Mouse (Mus musculus): Measurements from ENCODE around the gene Ankrd24. TPM values are rescaled to one million over a fixed set of nuclear protein-coding genes. Genes with fewer than 3 reads are reported as not detected.

Ankrd24 gene
- polyA plus RNA-seq, 1 experiment, result 8.6 TPM

DNA sequence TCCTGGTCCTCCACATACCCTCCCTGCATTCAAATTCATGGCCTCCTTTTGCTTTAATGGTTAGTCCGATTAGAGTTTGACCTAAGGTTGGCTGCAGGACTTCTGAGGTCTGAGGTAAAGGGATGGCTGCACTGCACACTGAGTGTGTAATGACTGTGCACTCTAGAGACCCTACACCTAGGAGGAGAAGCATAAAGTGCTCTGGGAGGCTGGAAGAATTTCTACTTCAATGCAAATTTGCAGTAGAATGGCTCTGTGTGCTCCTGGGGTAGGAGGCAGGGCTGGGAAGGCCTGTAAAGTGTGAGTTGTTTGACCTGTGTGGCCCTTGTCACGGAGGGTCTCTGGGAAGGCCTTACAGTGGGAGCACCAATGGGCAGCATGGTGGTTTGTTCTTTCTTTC is 27.8 kb downstream of the Ankrd24 start:
- TF ChIP-seq GATA1 (IDR thresholded peaks at IDR 0.05; ENCODE audit: low read length), result no peak

Other genes starting within 250 kb of the Ankrd24 start
- gene Dohh, start 244.1 kb upstream of the Ankrd24 start, polyA plus RNA-seq (2012), result 216 and 292 TPM in 2 replicates
- gene Gm48551, start 244.1 kb upstream of the Ankrd24 start, polyA plus RNA-seq (2012), result 0.22 and 0.38 TPM in 2 replicates
- 7.0 and 10.7 TPM in 2 replicates for gene Gm48552, start 239.5 kb upstream of the Ankrd24 start, polyA plus RNA-seq (2012)
- 0.68 and 0.69 TPM in 2 replicates for gene Smim24, start 235.5 kb upstream of the Ankrd24 start, polyA plus RNA-seq (2012)
- gene Nfic, start 172.9 kb upstream of the Ankrd24 start, polyA plus RNA-seq (2012), result 29.3 and 37.9 TPM in 2 replicates
- gene Celf5, start 145.8 kb upstream of the Ankrd24 start, polyA plus RNA-seq (2012), result 0.05 and 0.08 TPM in 2 replicates
- gene Ncln, start 132.1 kb upstream of the Ankrd24 start, polyA plus RNA-seq (2012), result 258 and 349 TPM in 2 replicates
- gene S1pr4, start 128.4 kb upstream of the Ankrd24 start, polyA plus RNA-seq (2012), result 4.1 and 6.8 TPM in 2 replicates
- 38.8 and 47.3 TPM in 2 replicates for gene Gna15, start 104.3 kb upstream of the Ankrd24 start, polyA plus RNA-seq (2012)
- gene Gna11, start 83.3 kb upstream of the Ankrd24 start, polyA plus RNA-seq (2012), result 15.0 and 16.3 TPM in 2 replicates
- 1,803 and 2,150 TPM in 2 replicates for gene Aes, start 69.1 kb upstream of the Ankrd24 start, polyA plus RNA-seq (2012)
- 3.0 and 3.6 TPM in 2 replicates for gene Tle2, start 54.0 kb upstream of the Ankrd24 start, polyA plus RNA-seq (2012)
- 9.2 and 15.1 TPM in 2 replicates for gene Tle6, start 27.5 kb upstream of the Ankrd24 start, polyA plus RNA-seq (2012)
- gene BC025920, start 22.3 kb upstream of the Ankrd24 start, polyA plus RNA-seq (2012), result 0.16 and 0.22 TPM in 2 replicates
- gene Sirt6, start 743 bp upstream of the Ankrd24 start, polyA plus RNA-seq (2012), result 100 and 118 TPM in 2 replicates
- gene Gm10778, start 20.5 kb downstream of the Ankrd24 start, polyA plus RNA-seq (2012), result 0.18 and 0.19 TPM in 2 replicates
- 0.28 and 0.37 TPM in 2 replicates for gene Zfp433, start 76.3 kb downstream of the Ankrd24 start, polyA plus RNA-seq (2012)
- not detected in 2 replicates for gene Gm3055, start 142.6 kb downstream of the Ankrd24 start, polyA plus RNA-seq (2012)
- not detected in 2 replicates for gene Gm4767, start 183.6 kb downstream of the Ankrd24 start, polyA plus RNA-seq (2012)
- not detected in 2 replicates for gene Gm32687, start 235.4 kb downstream of the Ankrd24 start, polyA plus RNA-seq (2012)